Mouse (Mus musculus) monocyte, adult 5-6 weeks (primary cell): Measurements from ENCODE around the gene Lman2. TPM values are rescaled to one million over a fixed set of nuclear protein-coding genes. Genes with fewer than 3 reads are reported as not detected.

Experiments used
- total RNA-seq: library from RNA; stranded (forward); fragments of 200-1000, 200-491, 200-594 nt; gene quantifications from 3 replicates; pipeline ENCODE4 v1.2.3, GENCODE M21; 2017

The Lman2 gene
- total RNA-seq, 1 experiment from 2014 or later = 91.3 TPM

Other genes with a start within 250 kb of the Lman2 start
- not detected in 3 replicates for gene Gm17617, start 229.2 kb downstream of the Lman2 start, total RNA-seq
- gene Fgfr4, start 210.1 kb downstream of the Lman2 start, total RNA-seq = not detected in 3 replicates
- 102 to 173 TPM (median 158 TPM) in 3 replicates for gene Nsd1, start 153.0 kb downstream of the Lman2 start, total RNA-seq
- gene Prelid1, start 42.3 kb downstream of the Lman2 start, total RNA-seq = 47.7 to 91.3 TPM (median 68.5 TPM) in 3 replicates
- 23.6 to 34.8 TPM (median 29.4 TPM) in 3 replicates for gene Rab24, start 40.8 kb downstream of the Lman2 start, total RNA-seq
- gene Mxd3, start 33.0 kb downstream of the Lman2 start, total RNA-seq = 1.3 to 2.0 TPM (median 1.4 TPM) in 3 replicates
- 21.8 to 43.9 TPM (median 40.8 TPM) in 3 replicates for gene Rgs14, start 6.9 kb upstream of the Lman2 start, total RNA-seq
- gene Slc34a1, start 35.4 kb upstream of the Lman2 start, total RNA-seq = not detected in 3 replicates
- gene Pfn3, start 52.4 kb upstream of the Lman2 start, total RNA-seq = not detected in 3 replicates
- gene F12, start 64.0 kb upstream of the Lman2 start, total RNA-seq = 0.11 to 0.95 TPM in 2 of 3 replicates, not detected in the other
- 179 to 219 TPM (median 207 TPM) in 3 replicates for gene Grk6, start 82.3 kb upstream of the Lman2 start, total RNA-seq
- 2.2 to 3.8 TPM in 2 of 3 replicates, not detected in the other for gene Prr7, start 101.5 kb upstream of the Lman2 start, total RNA-seq
- 0.58 TPM in 1 of 3 replicates, not detected in the others for gene Dbn1, start 125.3 kb upstream of the Lman2 start, total RNA-seq
- 4.7 to 13.5 TPM (median 10.5 TPM) in 3 replicates for gene Pdlim7, start 150.9 kb upstream of the Lman2 start, total RNA-seq
- 86.5 to 105 TPM (median 104 TPM) in 3 replicates for gene Dok3, start 166.5 kb upstream of the Lman2 start, total RNA-seq
- 67.7 to 76.2 TPM (median 71.8 TPM) in 3 replicates for gene Ddx41, start 173.9 kb upstream of the Lman2 start, total RNA-seq
- gene Fam193b, start 208.3 kb upstream of the Lman2 start, total RNA-seq = 37.8 to 73.6 TPM (median 40.6 TPM) in 3 replicates
- 150 to 192 TPM (median 183 TPM) in 3 replicates for gene Tmed9, start 210.9 kb upstream of the Lman2 start, total RNA-seq
- gene B4galt7, start 237.1 kb upstream of the Lman2 start, total RNA-seq = 23.1 to 47.1 TPM (median 26.2 TPM) in 3 replicates